Mouse (Mus musculus) right cerebral cortex, adult 18-20 months (tissue): Measurements from ENCODE around the gene Donson.
A peak's percentile ranks its signal among the peaks of the same experiment; 100 is the strongest.

ENCODE experiments used
- DNase-seq: peaks from one replicate; pipeline ENCODE4 v3.0.0; 2022; ENCODE audit warnings: mixed read lengths

Gene Donson

DNA sequence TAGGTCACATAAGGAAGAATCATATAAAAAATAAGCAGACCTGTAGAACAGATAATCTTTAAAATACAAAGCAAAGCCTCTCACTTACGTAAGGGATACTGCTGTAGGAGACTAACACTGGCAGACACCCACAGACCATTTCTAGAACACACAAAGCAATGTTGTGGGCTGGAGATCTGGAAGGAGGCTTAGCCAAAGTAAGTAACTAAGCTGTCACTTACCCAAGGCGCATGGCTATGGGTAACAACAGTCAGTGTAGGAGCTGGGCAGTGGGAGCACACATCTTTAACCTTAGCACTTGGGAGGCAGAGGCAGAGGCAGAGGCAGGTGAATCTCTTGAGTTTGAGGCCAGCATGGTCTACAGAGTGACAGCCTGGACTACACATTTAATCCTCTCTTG, 48.9 kb downstream of the Donson start:
- peak; percentile 60 for DNase-seq

DNA sequence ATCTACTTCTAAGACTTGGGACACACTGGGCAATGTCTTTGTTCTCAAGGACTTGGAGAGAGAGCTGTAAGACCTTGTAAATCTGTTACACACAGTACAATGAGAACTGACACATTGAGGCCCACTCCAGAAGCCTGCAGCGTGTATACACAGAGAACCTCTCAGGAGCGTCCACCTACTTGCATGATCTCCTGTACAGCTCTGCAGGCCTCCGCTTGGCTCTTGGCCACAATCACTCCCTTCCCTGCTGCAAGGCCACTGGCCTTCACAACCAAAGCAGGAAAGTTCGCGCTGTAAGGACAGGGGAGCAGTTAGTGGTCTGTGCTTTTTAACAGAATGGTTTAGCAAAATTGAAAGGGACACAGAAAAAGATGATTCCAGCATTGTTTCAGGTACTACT, 49.4 kb downstream of the Donson start:
- DNase-seq = no peak

DNA sequence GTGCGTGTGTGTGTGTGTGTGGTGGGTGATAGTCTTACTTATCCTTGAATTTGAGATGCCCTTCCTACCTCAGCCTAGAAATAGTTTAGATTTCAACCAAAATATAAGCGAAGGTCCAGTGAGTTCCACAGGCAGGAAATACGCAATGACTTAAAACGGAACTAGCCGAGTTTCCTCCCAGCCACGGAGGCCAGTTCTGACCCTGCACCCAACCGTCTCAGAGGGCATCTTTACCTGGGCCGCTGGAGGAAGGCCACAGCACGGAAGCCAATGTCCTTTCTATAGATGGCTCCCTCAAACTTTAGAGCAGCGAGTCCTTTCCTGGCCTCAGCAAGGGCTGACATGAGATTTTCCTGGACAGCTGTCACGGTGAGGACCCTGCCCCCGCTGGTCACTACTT, 54.9 kb downstream of the Donson start:
- DNase-seq = no peak

DNA sequence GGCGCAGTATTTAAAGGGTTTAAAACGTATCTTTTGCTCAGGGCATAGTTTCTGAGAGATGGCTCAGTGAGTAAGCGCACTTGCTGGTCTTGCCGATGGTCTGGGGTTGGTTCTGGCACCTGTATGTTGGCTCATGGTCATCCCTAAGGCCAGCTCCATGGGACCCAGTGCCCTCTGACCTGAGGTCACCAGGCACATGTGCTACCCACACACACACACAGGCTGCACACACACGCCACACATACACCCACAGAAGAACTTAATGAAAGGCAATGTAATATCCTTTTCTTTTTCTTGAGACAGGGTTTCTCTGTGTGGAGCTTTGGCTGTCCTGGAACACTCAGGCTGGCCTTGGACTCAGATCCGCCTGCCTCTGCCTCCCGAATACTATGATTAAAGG, 55.6 kb downstream of the Donson start:
- DNase-seq = no peak

DNA sequence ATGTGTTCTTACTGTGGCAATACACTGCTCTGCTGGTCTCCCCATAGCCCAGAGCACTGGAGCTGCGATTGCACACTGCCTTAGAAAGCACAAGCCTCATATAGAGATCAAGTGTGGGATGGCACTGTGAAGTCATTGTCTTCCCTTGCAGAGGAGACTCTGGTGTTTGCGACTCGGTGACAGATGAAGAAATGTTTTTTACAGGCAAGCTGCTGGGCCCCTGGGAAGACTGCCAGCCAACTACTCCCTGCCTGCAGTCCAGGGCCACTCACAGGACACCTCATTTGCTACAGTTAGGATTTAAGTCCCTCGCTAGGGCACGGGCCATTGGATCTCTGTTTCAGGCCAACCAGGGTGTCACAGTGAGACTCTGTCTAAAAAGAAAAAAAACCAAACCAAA, 56.1 kb downstream of the Donson start:
- DNase-seq = no peak

DNA sequence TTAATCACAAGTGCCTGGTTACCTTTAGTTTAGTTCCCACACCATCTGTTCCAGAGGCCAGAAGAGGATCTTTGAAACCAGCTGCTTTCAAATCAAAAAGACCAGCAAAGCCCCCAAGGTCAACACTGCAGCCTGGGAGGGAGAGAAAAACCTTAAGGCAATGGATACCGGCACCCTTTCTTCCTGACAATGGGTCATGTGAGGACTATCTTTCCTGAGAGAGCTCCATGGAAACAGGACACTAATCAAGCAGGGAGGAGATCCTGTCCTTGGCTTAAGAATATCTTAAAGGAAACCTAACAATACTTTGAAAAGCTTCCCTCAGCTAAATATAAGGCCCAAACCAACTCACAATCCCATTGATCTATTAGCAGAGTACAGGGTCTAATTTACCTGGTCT, 58.0 kb downstream of the Donson start:
- no peak for DNase-seq

DNA sequence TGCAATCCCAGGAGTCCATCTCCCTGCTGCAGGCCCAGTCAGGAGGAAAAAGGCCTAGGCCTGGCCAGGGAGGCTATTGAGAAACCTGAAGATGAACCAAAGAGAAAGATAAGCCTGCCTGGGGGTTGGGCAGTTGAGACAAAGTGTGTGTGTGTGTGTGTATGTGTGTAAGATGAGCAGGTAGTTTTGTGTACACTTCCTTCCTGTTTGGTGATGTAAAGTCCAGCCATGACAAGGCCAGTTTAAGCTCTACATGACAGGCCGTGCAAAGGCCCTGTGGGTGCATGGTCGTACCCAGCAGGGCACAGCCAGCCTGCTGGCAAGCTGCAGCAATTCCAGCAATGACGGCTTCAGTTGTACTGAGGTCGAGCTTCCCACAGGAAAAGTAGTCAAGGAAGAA, 58.8 kb downstream of the Donson start:
- no peak for DNase-seq

- DNase-seq = no peak
Measured at GRCm38 (mm10) chr16:91628673-91629072, 59.9 kb downstream of the Donson start.

DNA sequence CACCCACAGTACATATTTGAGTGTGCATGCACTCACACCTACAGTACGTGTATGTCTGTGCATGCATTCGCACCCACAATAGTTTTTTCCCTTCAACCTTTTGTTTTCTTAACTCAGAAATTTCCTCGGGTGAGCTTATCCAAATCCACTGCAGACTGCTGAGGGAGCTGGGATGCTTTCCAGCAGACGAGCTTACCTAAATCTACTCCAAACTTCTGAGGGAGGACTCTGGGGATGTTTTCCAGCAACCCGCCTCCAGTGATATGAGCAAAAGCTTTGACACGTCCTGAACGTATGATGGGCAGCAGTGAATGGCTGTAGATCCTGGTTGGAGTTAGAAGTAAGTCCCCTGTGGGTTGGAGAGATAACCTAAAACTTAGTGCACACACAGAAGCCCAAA, 60.7 kb downstream of the Donson start:
- peak; percentile 52 for DNase-seq
